Comparison of ENCODE assay signal across 29 mouse cellular contexts in genomic region chr4:133291255-133291654, GRCm38 (mm10). TPM values are rescaled to one million over a fixed set of nuclear protein-coding genes. Genes with fewer than 3 reads are reported as not detected.
DNase-seq lines count a peak whose midpoint lies in the region; ATAC-seq lines count a peak whose summit lies in the region.
"Had no signal": no experiment of that assay in that cellular context is flagged by ENCODE, and none has a peak within 500 bp of the region (broad histone marks: within the 10 kb centered on the region; RNA-seq: fewer than 3 reads in every experiment).

No protein-coding gene starts in this region.

- no peak overlapping the region for H3K27ac ChIP-seq in liver, embryonic 13.5 days
- H3K27ac ChIP-seq in liver, embryonic 11.5 days (ENCODE audit: low read depth, low read length), result no peak overlapping the region
- no peak overlapping the region for H3K27ac ChIP-seq in liver, embryonic 15.5 days (replicated peaks)
- H3K27ac ChIP-seq in neural tube, embryonic 15.5 days (replicated peaks), result no peak overlapping the region
- H3K27ac ChIP-seq: embryonic facial prominence, embryonic 10.5 days; embryonic facial prominence, embryonic 13.5 days; gastrocnemius, adult 2 months; hindbrain, embryonic 14.5 days; hindbrain, postnatal 0 days had no signal

- no peak for ATAC-seq in erythroblast, adult 5-6 weeks (replicated peaks; ENCODE audit: low FRiP score, poor library complexity, severe bottlenecking)
- peak; percentile 58; the same call in 1 of the 2 replicates for ATAC-seq in liver, embryonic 13.5 days (ENCODE audit: low read depth)
- no peak for ATAC-seq in liver, embryonic 11.5 days (replicated peaks; ENCODE audit: low FRiP score)
- ATAC-seq in liver, embryonic 15.5 days (ENCODE audit: insufficient read depth), result peak; percentile 46
- ATAC-seq in neural tube, embryonic 15.5 days (ENCODE audit: low FRiP score), result no peak
- no peak for ATAC-seq in CD4-positive, CD25-positive, alpha-beta regulatory T cell, adult 4 months
- ATAC-seq: forebrain, embryonic 14.5 days; forebrain, postnatal 0 days; hindbrain, postnatal 0 days; Patski had no signal

- H3K27me3 ChIP-seq in erythroblast, embryonic 14.5 days (ENCODE audit: control insufficient read depth), result no peaks in the 10 kb centered on the region
- H3K27me3 ChIP-seq in liver, embryonic 13.5 days, result 0 out of 2 replicates have a peak, but pooled peaks cover 3% of the 10 kb centered on the region
- H3K27me3 ChIP-seq in liver, embryonic 11.5 days (replicated peaks; ENCODE audit: control insufficient read depth, insufficient read depth, low read length), result no peaks in the 10 kb centered on the region
- H3K27me3 ChIP-seq in liver, embryonic 15.5 days, result no peaks in the 10 kb centered on the region
- no peaks in the 10 kb centered on the region; the same call in 1 of the 2 replicates for H3K27me3 ChIP-seq in neural tube, embryonic 15.5 days (replicated peaks)
- H3K27me3 ChIP-seq: CH12.LX; embryonic facial prominence, embryonic 13.5 days; Patski had no signal

- no peak overlapping the region for H3K9ac ChIP-seq in liver, embryonic 13.5 days
- no peak overlapping the region for H3K9ac ChIP-seq in liver, embryonic 11.5 days (ENCODE audit: low read depth, low read length)
- no peak overlapping the region for H3K9ac ChIP-seq in liver, embryonic 15.5 days
- no peak overlapping the region for H3K9ac ChIP-seq in neural tube, embryonic 15.5 days (replicated peaks)
- H3K9ac ChIP-seq: embryonic facial prominence, embryonic 13.5 days; forebrain, postnatal 0 days; heart, embryonic 12.5 days; hindbrain, embryonic 14.5 days had no signal

- H3K36me3 ChIP-seq in erythroblast, embryonic 14.5 days (ENCODE audit: control insufficient read depth), result peaks cover 46% of the 10 kb centered on the region
- H3K36me3 ChIP-seq in liver, embryonic 13.5 days, result peaks cover 27% of the 10 kb centered on the region
- peaks cover 5% of the 10 kb centered on the region; the same call in 1 of the 2 replicates for H3K36me3 ChIP-seq in liver, embryonic 11.5 days (ENCODE audit: control insufficient read depth, insufficient read depth, low read length)
- H3K36me3 ChIP-seq in liver, embryonic 15.5 days (replicated peaks), result peaks cover 19% of the 10 kb centered on the region
- H3K36me3 ChIP-seq in neural tube, embryonic 15.5 days, result peaks cover 19% of the 10 kb centered on the region

- H3K4me2 ChIP-seq in liver, embryonic 13.5 days, result no peak overlapping the region
- no peak overlapping the region for H3K4me2 ChIP-seq in liver, embryonic 11.5 days
- no peak overlapping the region for H3K4me2 ChIP-seq in liver, embryonic 15.5 days
- no peak overlapping the region for H3K4me2 ChIP-seq in neural tube, embryonic 15.5 days
- H3K4me2 ChIP-seq: embryonic facial prominence, embryonic 13.5 days; heart, embryonic 12.5 days; hindbrain, embryonic 14.5 days had no signal

- peak; percentile 46 for DNase-seq in liver, embryonic 13.5 days
- no peak for DNase-seq in liver, embryonic 11.5 days (ENCODE audit: low spot score)
- DNase-seq: adrenal gland, postnatal 10 days; adrenal gland, postnatal 36 days; cerebellum, adult 11-12 months; cerebellum, adult 8-10 months; cerebellum, postnatal 10 days; cerebellum, postnatal 36 days; embryo, embryonic 11 days; forebrain, postnatal 0 days; gastrocnemius, postnatal 14 days; heart, adult 11 months; heart, postnatal 14 days; heart, postnatal 4 days had no signal

- H3K4me1 ChIP-seq in erythroblast, embryonic 14.5 days (ENCODE audit: control insufficient read depth), result peaks cover 68% of the 10 kb centered on the region
- H3K4me1 ChIP-seq in liver, embryonic 13.5 days (replicated peaks), result peaks cover 37% of the 10 kb centered on the region
- H3K4me1 ChIP-seq in liver, embryonic 11.5 days (replicated peaks; ENCODE audit: control insufficient read depth, insufficient read depth, low read length), result peaks cover 13% of the 10 kb centered on the region
- H3K4me1 ChIP-seq in liver, embryonic 15.5 days (replicated peaks), result peaks cover 28% of the 10 kb centered on the region
- peaks cover 15% of the 10 kb centered on the region for H3K4me1 ChIP-seq in neural tube, embryonic 15.5 days

- WGBS in liver, embryonic 13.5 days (ENCODE audit: insufficient replicate concordance), result 53% methylated on average over 1 of the region's 1 CpGs
- 83% methylated on average over 1 of the region's 1 CpGs for WGBS in liver, embryonic 11.5 days
- 38% methylated on average over 1 of the region's 1 CpGs for WGBS in liver, embryonic 15.5 days (ENCODE audit: insufficient replicate concordance)
- 100% methylated on average over 1 of the region's 1 CpGs for WGBS in neural tube, embryonic 15.5 days

- H3K4me3 ChIP-seq in erythroblast, embryonic 14.5 days (replicated peaks), result peak overlapping the region; percentile 20
- no peak overlapping the region for H3K4me3 ChIP-seq in liver, embryonic 13.5 days (replicated peaks)
- H3K4me3 ChIP-seq in liver, embryonic 11.5 days (ENCODE audit: low read depth, low read length), result no peak overlapping the region
- no peak overlapping the region for H3K4me3 ChIP-seq in liver, embryonic 15.5 days (replicated peaks)
- no peak overlapping the region for H3K4me3 ChIP-seq in neural tube, embryonic 15.5 days (replicated peaks)
- H3K4me3 ChIP-seq: embryonic facial prominence, embryonic 10.5 days; embryonic facial prominence, embryonic 13.5 days; gastrocnemius, adult 2 months; heart, embryonic 12.5 days had no signal

- no peaks in the 10 kb centered on the region for H3K9me3 ChIP-seq in erythroblast, embryonic 14.5 days (ENCODE audit: control insufficient read depth, low read length)
- H3K9me3 ChIP-seq in liver, embryonic 13.5 days (replicated peaks), result no peaks in the 10 kb centered on the region
- H3K9me3 ChIP-seq in liver, embryonic 11.5 days (ENCODE audit: control insufficient read depth, low read length), result no peaks in the 10 kb centered on the region
- H3K9me3 ChIP-seq in liver, embryonic 15.5 days (replicated peaks), result no peaks in the 10 kb centered on the region
- no peaks in the 10 kb centered on the region for H3K9me3 ChIP-seq in neural tube, embryonic 15.5 days (replicated peaks)
- H3K9me3 ChIP-seq: embryonic facial prominence, embryonic 10.5 days; embryonic facial prominence, embryonic 13.5 days; G1E; heart, embryonic 12.5 days had no signal

RNA-seq across cellular contexts. Expression of gene Tmem222, which starts 13.7 kb away (rescaled TPM):
- polyA plus RNA-seq in erythroblast, embryonic 14.5 days (2012), result 4.2 and 5.3 TPM in 2 replicates
- 9.8 and 22.3 TPM in 2 replicates for total RNA-seq in erythroblast, adult 5-6 weeks (2015; ENCODE audit: low replicate concordance)
- total RNA-seq in erythroblast, adult 5-6 weeks (2017; ENCODE audit: low replicate concordance), result 1.5 and 6.7 TPM in 2 replicates
- 38.9 and 41.0 TPM in 2 replicates for polyA plus RNA-seq in liver, embryonic 13.5 days (2015; fragmentation: Nextera tagmentation; extraction: Ambion mirVana)
- 73.5 and 74.2 TPM in 2 replicates for polyA plus RNA-seq in liver, embryonic 11.5 days (2014; fragmentation: Nextera tagmentation; extraction: Ambion mirVana)
- 35.8 and 42.3 TPM in 2 replicates for polyA plus RNA-seq in liver, embryonic 15.5 days (2015; fragmentation: Nextera tagmentation; extraction: Ambion mirVana)
- polyA plus RNA-seq in neural tube, embryonic 15.5 days (2015; fragmentation: Nextera tagmentation; extraction: Ambion mirVana), result 115 and 117 TPM in 2 replicates
- polyA plus RNA-seq in CD4-positive, CD25-positive, alpha-beta regulatory T cell, adult 4 months (2017; shearing (Covaris generic)), result 10 to 100 TPM; 83.4 to 93.2 TPM

RNA-seq across cellular contexts. Expression of gene Sytl1, which starts 28.3 kb away (rescaled TPM):
- 0.07 and 0.20 TPM in 2 replicates for polyA plus RNA-seq in erythroblast, embryonic 14.5 days (2012)
- 0.96 and 1.0 TPM in 2 replicates for total RNA-seq in erythroblast, adult 5-6 weeks (2015; ENCODE audit: low replicate concordance)
- total RNA-seq in erythroblast, adult 5-6 weeks (2017; ENCODE audit: low replicate concordance), result 0.28 and 1.4 TPM in 2 replicates
- polyA plus RNA-seq in liver, embryonic 13.5 days (2015; fragmentation: Nextera tagmentation; extraction: Ambion mirVana), result 0.42 and 0.55 TPM in 2 replicates
- 0.39 and 0.52 TPM in 2 replicates for polyA plus RNA-seq in liver, embryonic 11.5 days (2014; fragmentation: Nextera tagmentation; extraction: Ambion mirVana)
- polyA plus RNA-seq in liver, embryonic 15.5 days (2015; fragmentation: Nextera tagmentation; extraction: Ambion mirVana), result 0.92 and 1.0 TPM in 2 replicates
- 0.20 and 6.0 TPM in 2 replicates for polyA plus RNA-seq in neural tube, embryonic 15.5 days (2015; fragmentation: Nextera tagmentation; extraction: Ambion mirVana)
- polyA plus RNA-seq in CD4-positive, CD25-positive, alpha-beta regulatory T cell, adult 4 months (2017; shearing (Covaris generic)), result 10 to 100 TPM; 22.1 to 39.4 TPM
- total RNA-seq: forebrain, postnatal 0 days; gastrocnemius, adult 2 months had no signal

RNA-seq across cellular contexts. Expression of gene Map3k6, which starts 50.6 kb away (rescaled TPM):
- 0.64 and 1.2 TPM in 2 replicates for polyA plus RNA-seq in erythroblast, embryonic 14.5 days (2012)
- 0.96 and 4.6 TPM in 2 replicates for total RNA-seq in erythroblast, adult 5-6 weeks (2015; ENCODE audit: low replicate concordance)
- 0.42 TPM in 1 of 2 replicates, not detected in the other for total RNA-seq in erythroblast, adult 5-6 weeks (2017; ENCODE audit: low replicate concordance)
- polyA plus RNA-seq in liver, embryonic 13.5 days (2015; fragmentation: Nextera tagmentation; extraction: Ambion mirVana), result 1.7 and 1.9 TPM in 2 replicates
- 2.2 and 3.5 TPM in 2 replicates for polyA plus RNA-seq in liver, embryonic 11.5 days (2014; fragmentation: Nextera tagmentation; extraction: Ambion mirVana)
- 2.0 and 2.9 TPM in 2 replicates for polyA plus RNA-seq in liver, embryonic 15.5 days (2015; fragmentation: Nextera tagmentation; extraction: Ambion mirVana)
- polyA plus RNA-seq in neural tube, embryonic 15.5 days (2015; fragmentation: Nextera tagmentation; extraction: Ambion mirVana), result 3.0 and 4.0 TPM in 2 replicates
- under 1 TPM in 1 of 2 experiments, not detected in 1; 0.62 TPM for polyA plus RNA-seq in CD4-positive, CD25-positive, alpha-beta regulatory T cell, adult 4 months (2017; shearing (Covaris generic))

Comparison
In these comparisons a context has a peak if more than half of its experiments do, and no peak if none do; other contexts are left out.
1. ATAC-seq: peak in liver, embryonic 13.5 days (single experiment) and liver, embryonic 15.5 days (single experiment); none in erythroblast, adult 5-6 weeks (single experiment), liver, embryonic 11.5 days (single experiment), neural tube, embryonic 15.5 days (single experiment) and CD4-positive, CD25-positive, alpha-beta regulatory T cell, adult 4 months (single experiment).